Comparison of ENCODE assay signal across 12 mouse cellular contexts in the genomic region with DNA sequence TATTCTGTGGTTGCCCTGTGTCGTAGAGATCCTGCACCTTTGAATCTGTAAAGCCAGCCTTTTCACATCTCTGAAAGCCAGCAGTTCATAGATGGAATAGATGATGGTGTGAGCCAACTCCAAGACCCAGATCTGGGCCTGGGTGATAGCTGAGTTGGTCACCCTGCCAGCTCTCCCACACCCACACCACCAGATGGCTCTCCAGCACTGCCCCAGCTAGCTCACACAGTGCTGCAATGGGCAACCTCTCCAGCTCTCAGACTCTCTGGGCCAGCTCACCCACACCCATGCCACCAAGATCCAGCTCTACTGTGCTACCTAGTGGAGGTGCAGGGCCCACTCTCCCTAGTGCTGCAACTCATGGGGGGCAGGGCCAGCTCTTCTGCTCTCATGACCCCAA. TPM values are rescaled to one million over a fixed set of nuclear protein-coding genes. Genes with fewer than 3 reads are reported as not detected.
DNase-seq lines count a peak whose midpoint lies in the region; ATAC-seq and TF ChIP-seq lines count a peak whose summit lies in the region.
"Had no signal": no experiment of that assay in that cellular context is flagged by ENCODE, and none has a peak within 500 bp of the region (broad histone marks: within the 10 kb centered on the region; RNA-seq: fewer than 3 reads in every experiment).

No protein-coding gene starts in this region.

- no peak for TF ChIP-seq EP300 in lung, postnatal 0 days (IDR thresholded peaks at IDR 0.05)
- TF ChIP-seq EP300 in stomach, postnatal 0 days (optimal IDR thresholded peaks at IDR 0.05): no peak

- H3K27me3 ChIP-seq in hindbrain, postnatal 0 days (ENCODE audit: insufficient read depth, low read length): no peaks in the 10 kb centered on the region
- H3K27me3 ChIP-seq in hindbrain, embryonic 13.5 days: peaks cover 19% of the 10 kb centered on the region
- no peaks in the 10 kb centered on the region for H3K27me3 ChIP-seq in lung, postnatal 0 days (replicated peaks; ENCODE audit: insufficient read depth, low read length)
- H3K27me3 ChIP-seq in stomach, postnatal 0 days (ENCODE audit: control insufficient read depth, insufficient read depth, low read length): no peaks in the 10 kb centered on the region
- H3K27me3 ChIP-seq: intestine, embryonic 15.5 days had no signal

- intact Hi-C loops in heart, postnatal 10 days (cut with DNase I): no loop called here

- WGBS in hindbrain, postnatal 0 days: 85% methylated on average over 1 of the region's 1 CpGs
- WGBS in hindbrain, embryonic 13.5 days: 93% methylated on average over 1 of the region's 1 CpGs
- WGBS in lung, postnatal 0 days: 79% methylated on average over 1 of the region's 1 CpGs
- 74% methylated on average over 1 of the region's 1 CpGs for WGBS in stomach, postnatal 0 days

- ATAC-seq in hindbrain, postnatal 0 days: no peak
- no peak for ATAC-seq in hindbrain, embryonic 13.5 days (ENCODE audit: low FRiP score)
- ATAC-seq in lung, postnatal 0 days: no peak
- ATAC-seq in stomach, postnatal 0 days (ENCODE audit: low FRiP score, low TSS enrichment): no peak
- ATAC-seq: intestine, embryonic 15.5 days had no signal

- no peak overlapping the region for H3K4me2 ChIP-seq in hindbrain, postnatal 0 days (ENCODE audit: low read depth, low read length)
- no peak overlapping the region for H3K4me2 ChIP-seq in hindbrain, embryonic 13.5 days
- no peak overlapping the region for H3K4me2 ChIP-seq in lung, postnatal 0 days (replicated peaks; ENCODE audit: low read depth, low read length)
- H3K4me2 ChIP-seq in stomach, postnatal 0 days (replicated peaks; ENCODE audit: low read depth): no peak overlapping the region
- H3K4me2 ChIP-seq: intestine, embryonic 15.5 days; liver, embryonic 13.5 days had no signal

- DNase-seq in hindbrain, postnatal 0 days (ENCODE audit: low spot score): no peak
- peak; percentile 8 for DNase-seq in lung, postnatal 10 days
- DNase-seq in lung, postnatal 0 days (ENCODE audit: low spot score): no peak
- DNase-seq in cerebellum, adult 8-10 months: peak; percentile 64
- DNase-seq in stomach, postnatal 0 days (ENCODE audit: low spot score): no peak
- DNase-seq in heart, postnatal 10 days: no peak
- DNase-seq in ovary, adult 18-20 months (ENCODE audit: low spot score): no peak
- DNase-seq: liver, embryonic 13.5 days; thymus, adult 18-20 months had no signal

- no peaks in the 10 kb centered on the region for H3K36me3 ChIP-seq in hindbrain, postnatal 0 days (ENCODE audit: insufficient read depth, low read length)
- no peaks in the 10 kb centered on the region for H3K36me3 ChIP-seq in hindbrain, embryonic 13.5 days
- H3K36me3 ChIP-seq in lung, postnatal 0 days (ENCODE audit: insufficient read depth, low read length): no peaks in the 10 kb centered on the region
- H3K36me3 ChIP-seq in stomach, postnatal 0 days (ENCODE audit: control insufficient read depth, insufficient read depth, low read length): no peaks in the 10 kb centered on the region
- H3K36me3 ChIP-seq: intestine, embryonic 15.5 days; liver, embryonic 13.5 days had no signal

- no peak overlapping the region for H3K9ac ChIP-seq in hindbrain, postnatal 0 days (replicated peaks; ENCODE audit: low read length)
- no peak overlapping the region for H3K9ac ChIP-seq in hindbrain, embryonic 13.5 days
- H3K9ac ChIP-seq in lung, postnatal 0 days (replicated peaks; ENCODE audit: low read depth): no peak overlapping the region
- no peak overlapping the region for H3K9ac ChIP-seq in stomach, postnatal 0 days (ENCODE audit: low read length)
- H3K9ac ChIP-seq: intestine, embryonic 15.5 days; liver, embryonic 13.5 days had no signal

- H3K4me1 ChIP-seq in hindbrain, postnatal 0 days (ENCODE audit: insufficient read depth, low read length): no peaks in the 10 kb centered on the region
- H3K4me1 ChIP-seq in hindbrain, embryonic 13.5 days (replicated peaks): peaks cover 20% of the 10 kb centered on the region
- 0 out of 2 replicates have a peak, but pooled peaks cover 7% of the 10 kb centered on the region for H3K4me1 ChIP-seq in lung, postnatal 0 days (ENCODE audit: insufficient read depth, low read depth, low read length)
- H3K4me1 ChIP-seq in stomach, postnatal 0 days (replicated peaks; ENCODE audit: control insufficient read depth, insufficient read depth): no peaks in the 10 kb centered on the region

- no peaks in the 10 kb centered on the region for H3K9me3 ChIP-seq in hindbrain, postnatal 0 days (ENCODE audit: low read length)
- H3K9me3 ChIP-seq in hindbrain, embryonic 13.5 days: no peaks in the 10 kb centered on the region
- no peaks in the 10 kb centered on the region for H3K9me3 ChIP-seq in lung, postnatal 0 days (ENCODE audit: low read length)
- H3K9me3 ChIP-seq in stomach, postnatal 0 days (ENCODE audit: control insufficient read depth, low read length): no peaks in the 10 kb centered on the region
- H3K9me3 ChIP-seq: intestine, embryonic 15.5 days; liver, embryonic 13.5 days had no signal

- H3K27ac ChIP-seq in hindbrain, postnatal 0 days: no peak overlapping the region
- no peak overlapping the region for H3K27ac ChIP-seq in hindbrain, embryonic 13.5 days
- H3K27ac ChIP-seq in lung, postnatal 0 days (ENCODE audit: low read length): no peak overlapping the region
- H3K27ac ChIP-seq in stomach, postnatal 0 days (replicated peaks): no peak overlapping the region
- H3K27ac ChIP-seq: intestine, embryonic 15.5 days; liver, embryonic 13.5 days had no signal

- TF ChIP-seq CTCF in hindbrain, postnatal 0 days (IDR thresholded peaks at IDR 0.05; ENCODE audit: low read depth): peak; percentile 56
- no peak; the same call in 1 of the 2 replicates for TF ChIP-seq CTCF in lung, postnatal 0 days (IDR thresholded peaks at IDR 0.05)
- peak; percentile 42 for TF ChIP-seq CTCF in stomach, postnatal 0 days (IDR thresholded peaks at IDR 0.05; ENCODE audit: low read depth)

- H3K4me3 ChIP-seq in hindbrain, postnatal 0 days (ENCODE audit: low read length): no peak overlapping the region
- no peak overlapping the region for H3K4me3 ChIP-seq in hindbrain, embryonic 13.5 days
- H3K4me3 ChIP-seq in lung, postnatal 0 days (ENCODE audit: low read depth, low read length): no peak overlapping the region
- H3K4me3 ChIP-seq in stomach, postnatal 0 days (ENCODE audit: low read depth, low read length): no peak overlapping the region
- H3K4me3 ChIP-seq: intestine, embryonic 15.5 days; liver, embryonic 13.5 days had no signal

RNA-seq across cellular contexts. Expression of gene Sergef, which starts 3.6 kb away (rescaled TPM):
- 41.8 and 53.5 TPM in 2 replicates for total RNA-seq in hindbrain, postnatal 0 days (2014; rRNA removed)
- 45.6 and 48.0 TPM in 2 replicates for polyA plus RNA-seq in hindbrain, postnatal 0 days (2015; fragmentation: Nextera tagmentation; extraction: Ambion mirVana)
- polyA plus RNA-seq in hindbrain, embryonic 13.5 days (2015; fragmentation: Nextera tagmentation; extraction: Ambion mirVana): 34.5 and 36.8 TPM in 2 replicates
- 7.2 and 8.3 TPM in 2 replicates for polyA plus RNA-seq in lung, postnatal 0 days (2015; fragmentation: Nextera tagmentation; extraction: Ambion mirVana)
- 10.8 and 11.4 TPM in 2 replicates for polyA plus RNA-seq in stomach, postnatal 0 days (2015; fragmentation: Nextera tagmentation; extraction: Ambion mirVana)
- total RNA-seq in heart, postnatal 10 days (2021): 1 to 10 TPM; 5.6 to 6.5 TPM

RNA-seq across cellular contexts. Expression of gene Tph1, which starts 29.2 kb away (rescaled TPM):
- total RNA-seq in hindbrain, postnatal 0 days (2014; rRNA removed): 0.73 and 1.0 TPM in 2 replicates
- 0.73 and 0.98 TPM in 2 replicates for polyA plus RNA-seq in hindbrain, postnatal 0 days (2015; fragmentation: Nextera tagmentation; extraction: Ambion mirVana)
- polyA plus RNA-seq in hindbrain, embryonic 13.5 days (2015; fragmentation: Nextera tagmentation; extraction: Ambion mirVana): 0.43 and 0.62 TPM in 2 replicates
- 0.27 and 0.32 TPM in 2 replicates for polyA plus RNA-seq in lung, postnatal 0 days (2015; fragmentation: Nextera tagmentation; extraction: Ambion mirVana)
- 0.48 and 0.79 TPM in 2 replicates for polyA plus RNA-seq in stomach, postnatal 0 days (2015; fragmentation: Nextera tagmentation; extraction: Ambion mirVana)
- not detected for total RNA-seq in heart, postnatal 10 days (2021)
- total RNA-seq: heart, adult 8-10 months had no signal
- polyA plus RNA-seq: liver, embryonic 13.5 days had no signal

Comparison
In these comparisons a context has a peak if more than half of its experiments do, and no peak if none do; other contexts are left out.
1. DNase-seq: peak in lung, postnatal 10 days (single experiment) and cerebellum, adult 8-10 months (single experiment); none in hindbrain, postnatal 0 days (single experiment), lung, postnatal 0 days (single experiment), stomach, postnatal 0 days (single experiment), heart, postnatal 10 days (0 of 2) and ovary, adult 18-20 months (single experiment).